Mouse (Mus musculus) cerebellum, adult 2 months (tissue): ENCODE measurements around the gene Gpr33. TPM values are rescaled to one million over a fixed set of nuclear protein-coding genes. Genes with fewer than 3 reads are reported as not detected.

Experiments used
- DNase-seq, 2 experiments: peaks; one replicate each; pipeline ENCODE4 v3.0.0; 2021
- H3K27ac ChIP-seq: fragments of 200-500 bp; 2 replicates; pipeline ENCODE4 v1.5.1; 2012; ENCODE audit warnings: low read length, control low read depth, inconsistent platforms; ENCODE audit not compliant: insufficient read depth
- H3K27me3 ChIP-seq: fragments of 200-500 bp; 2 replicates; pipeline ENCODE4 v1.6.1; 2012; ENCODE audit warnings: inconsistent platforms, mild to moderate bottlenecking, low read length, moderate library complexity; ENCODE audit not compliant: control insufficient read depth, insufficient read depth
- H3K4me1 ChIP-seq: fragments of 200-500 bp; 2 replicates; pipeline ENCODE4 v1.6.1; 2011; ENCODE audit warnings: low read length; ENCODE audit not compliant: control insufficient read depth, insufficient read depth
- H3K4me3 ChIP-seq: fragments of 200-500 bp; replicated peaks from 2 replicates; pipeline ENCODE3; 2011; ENCODE audit warnings: mild to moderate bottlenecking, low read depth, low read length, control low read depth; ENCODE audit not compliant: insufficient read depth
- CTCF ChIP-seq: fragments of 200-500 bp; IDR thresholded peaks from 2 replicates; pipeline ENCODE4 v1.5.1; 2011; ENCODE audit warnings: low read depth, mild to moderate bottlenecking, control low read depth, low read length, moderate library complexity, borderline replicate concordance; ENCODE audit not compliant: insufficient read depth
- POLR2A ChIP-seq: fragments of 200-500 bp; IDR thresholded peaks from 2 replicates; pipeline ENCODE4 v1.6.1; 2011; ENCODE audit warnings: low read length, control low read depth, borderline replicate concordance; ENCODE audit not compliant: insufficient read depth
- WGBS: fragments of 180-500 bp; shearing (Covaris S2); methylation state at CpG from one replicate; pipeline ENCODE4 v1.1.7; 2018; 5-methylcytosine and 5-hydroxymethylcytosine counted together
- polyA plus RNA-seq: library from polyadenylated mRNA; depleted of rRNA; stranded (reverse); fragments of >200 nt; gene quantifications from 2 replicates; pipeline ENCODE4 v1.2.3, GENCODE M21; 2012; rRNA removed

Gene Gpr33
- not detected in 2 replicates for polyA plus RNA-seq

- WGBS, result 95% methylated on average over 3 of the region's 3 CpGs
- Histone ChIP-seq H3K27ac (no peak within 1 kb of the TSS), H3K27me3 (no peaks in the 10 kb centered on the region), H3K4me3 (no peak within 1 kb of the TSS), H3K4me1 (no peaks in the 10 kb centered on the region)
- no peak for TF ChIP-seq CTCF
- no peak for TF ChIP-seq POLR2A
- DNase-seq, result no peak
Measured at GRCm38 (mm10) chr12:52027963-52028362, at the start of gene Gpr33. Gpr33 (minus strand) TSS chr12:52028063.

DNA sequence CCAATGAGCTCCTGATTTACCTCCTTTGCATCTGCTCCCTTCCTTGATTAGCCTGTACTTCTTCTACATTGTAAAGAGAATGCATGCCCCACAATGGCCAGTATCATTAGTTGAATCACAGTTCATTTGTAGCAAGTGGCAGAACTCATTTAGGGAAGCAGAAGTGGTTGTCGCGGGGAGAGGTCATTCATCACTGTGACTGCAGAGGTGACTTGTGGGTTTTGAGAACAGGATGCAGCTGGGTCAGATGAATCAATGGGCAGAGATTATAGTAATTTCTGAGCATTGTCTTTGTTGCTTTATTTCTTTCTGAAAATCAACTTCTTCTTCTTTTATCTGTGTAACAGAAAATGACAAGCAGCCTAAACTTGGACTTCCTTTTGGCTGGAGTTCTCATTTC is 21.5 kb upstream of the Gpr33 start:
- no peak for DNase-seq
- no peak overlapping the region for H3K27ac ChIP-seq
- no peaks in the 10 kb centered on the region for H3K4me1 ChIP-seq
- H3K27me3 ChIP-seq, result no peaks in the 10 kb centered on the region
- 93% methylated on average over 2 of the region's 2 CpGs for WGBS
- H3K4me3 ChIP-seq, result no peak overlapping the region
- no peak for TF ChIP-seq CTCF
- TF ChIP-seq POLR2A, result no peak

GRCm38 (mm10) chr12:52046371-52046770 is 18.5 kb upstream of the Gpr33 start:
- Histone ChIP-seq H3K4me1 (no peaks in the 10 kb centered on the region), H3K27ac (no peak overlapping the region), H3K27me3 (no peaks in the 10 kb centered on the region), H3K4me3 (no peak overlapping the region)
- 89% methylated on average over 4 of the region's 4 CpGs for WGBS
- TF ChIP-seq POLR2A (no peak), CTCF (no peak)
- DNase-seq, result no peak

GRCm38 (mm10) chr12:52042818-52043336 is 15.0 kb upstream of the Gpr33 start:
- Histone ChIP-seq H3K27me3 (no peaks in the 10 kb centered on the region), H3K27ac (no peak overlapping the region), H3K4me1 (no peaks in the 10 kb centered on the region), H3K4me3 (no peak overlapping the region)
- peak; percentile 13 to 14 for DNase-seq
- WGBS, result 32% methylated on average over 10 of the region's 10 CpGs
- no peak for TF ChIP-seq POLR2A
- no peak for TF ChIP-seq CTCF

DNA sequence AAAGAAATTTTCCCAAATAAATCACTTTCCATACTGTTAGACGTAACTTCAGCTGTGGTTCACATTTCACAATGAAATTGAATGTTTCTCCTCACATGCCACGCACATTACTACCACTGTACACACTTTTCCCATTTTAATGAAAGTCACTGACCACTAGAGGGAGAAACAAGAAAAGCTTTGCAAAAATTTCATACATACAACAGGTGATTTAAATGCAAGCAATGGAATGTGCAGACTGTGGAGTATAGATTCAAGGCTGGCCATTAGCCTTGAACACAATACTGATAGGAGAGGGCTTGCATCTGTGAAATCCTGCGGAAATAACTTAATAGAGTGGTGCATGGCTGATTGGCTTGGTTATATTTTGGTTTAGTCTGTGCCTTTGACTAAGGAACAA is 10.5 kb upstream of the Gpr33 start:
- no peaks in the 10 kb centered on the region for H3K4me1 ChIP-seq
- DNase-seq, result peak in 1 of 2 experiments; percentile 9
- WGBS, result 57% methylated on average over 3 of the region's 3 CpGs

GRCm38 (mm10) chr12:52034956-52035355 is 7.1 kb upstream of the Gpr33 start:
- no peak overlapping the region for H3K27ac ChIP-seq
- H3K4me1 ChIP-seq, result no peaks in the 10 kb centered on the region
- H3K4me3 ChIP-seq, result no peak overlapping the region
- TF ChIP-seq CTCF (no peak), POLR2A (no peak)
- no peaks in the 10 kb centered on the region for H3K27me3 ChIP-seq
- 43% methylated on average over 3 of the region's 3 CpGs for WGBS
- DNase-seq, result no peak

More for the DNA sequence above, 10.5 kb upstream of the Gpr33 start:
- peak; percentile 22; the same call in 1 of the 2 replicates for TF ChIP-seq CTCF
- no peak for TF ChIP-seq POLR2A
- Histone ChIP-seq H3K27me3 (no peaks in the 10 kb centered on the region), H3K4me3 (no peak overlapping the region), H3K27ac (no peak overlapping the region)

DNA sequence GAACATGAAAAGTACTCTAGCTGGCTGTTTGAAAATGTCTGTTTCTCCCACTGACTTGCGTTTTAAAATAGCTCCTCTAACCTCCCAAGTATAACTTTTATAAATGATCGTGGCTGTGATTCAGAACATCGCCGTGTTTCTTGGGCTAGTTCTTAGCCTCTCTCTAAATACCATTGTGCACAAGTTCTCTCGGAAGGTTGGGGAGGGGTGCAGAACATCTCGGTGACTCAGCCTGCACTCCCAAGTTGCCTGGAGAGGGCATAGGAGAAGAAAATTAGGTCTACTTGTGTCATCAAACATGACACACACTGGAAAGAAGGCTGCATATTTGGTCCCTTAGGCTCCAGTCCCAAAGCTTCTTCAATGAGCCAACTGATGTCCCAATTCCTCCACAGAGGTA is 4.4 kb upstream of the Gpr33 start:
- no peaks in the 10 kb centered on the region for H3K4me1 ChIP-seq
- no peaks in the 10 kb centered on the region for H3K27me3 ChIP-seq
- DNase-seq, result no peak
- H3K27ac ChIP-seq, result no peak overlapping the region
- WGBS, result 91% methylated on average over 6 of the region's 6 CpGs
- no peak overlapping the region for H3K4me3 ChIP-seq
- TF ChIP-seq CTCF, result no peak
- TF ChIP-seq POLR2A, result no peak

DNA sequence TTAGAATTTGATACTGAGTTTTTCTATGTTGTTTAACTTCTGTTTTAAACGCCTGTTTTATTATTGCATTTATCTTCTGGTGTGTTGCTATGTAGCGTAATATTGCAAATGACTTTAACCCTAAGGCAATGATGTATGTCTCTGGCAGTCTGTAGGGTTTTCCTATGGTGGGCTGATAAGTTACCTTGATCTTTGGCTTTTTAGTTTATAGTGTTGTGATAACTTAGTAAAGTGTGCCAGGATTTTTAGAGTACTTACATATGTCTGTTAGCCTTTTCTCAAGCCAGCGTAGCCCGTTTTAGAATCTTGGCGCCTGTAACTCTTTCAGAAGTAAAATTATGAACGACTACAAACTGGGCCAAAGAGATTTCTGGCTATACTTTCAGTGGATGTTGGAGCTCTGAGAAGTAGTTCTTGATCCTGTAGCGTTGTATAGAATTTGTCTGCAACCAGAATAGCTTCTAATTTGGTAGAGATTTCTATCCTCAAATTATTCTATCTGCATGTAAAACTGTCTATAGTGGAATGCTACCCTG is 13.3 kb downstream of the Gpr33 start:
- Histone ChIP-seq H3K4me3 (no peak overlapping the region), H3K27ac (no peak overlapping the region), H3K4me1 (no peaks in the 10 kb centered on the region), H3K27me3 (no peaks in the 10 kb centered on the region)
- 81% methylated on average over 7 of the region's 7 CpGs for WGBS
- TF ChIP-seq POLR2A (no peak), CTCF (no peak)
- DNase-seq, result no peak
